Comparison of ENCODE assay signal across 19 mouse cellular contexts in genomic region chr14:12124682-12125081, GRCm38 (mm10).
DNase-seq lines count a peak whose midpoint lies in the region; ATAC-seq and TF ChIP-seq lines count a peak whose summit lies in the region.
"Had no signal": no experiment of that assay in that cellular context is flagged by ENCODE, and none has a peak within 500 bp of the region (broad histone marks: within the 10 kb centered on the region; RNA-seq: fewer than 3 reads in every experiment).

No protein-coding gene starts in this region.

- no peaks in the 10 kb centered on the region for H3K9me3 ChIP-seq in heart, postnatal 0 days (replicated peaks; ENCODE audit: control insufficient read depth, low read length)
- H3K9me3 ChIP-seq in lung, postnatal 0 days (ENCODE audit: low read length) = no peaks in the 10 kb centered on the region
- H3K9me3 ChIP-seq in forebrain, postnatal 0 days (ENCODE audit: low read length) = no peaks in the 10 kb centered on the region
- H3K9me3 ChIP-seq: embryonic facial prominence, embryonic 10.5 days; embryonic facial prominence, embryonic 12.5 days; forebrain, embryonic 13.5 days; forebrain, embryonic 15.5 days had no signal

- no peaks in the 10 kb centered on the region for H3K27me3 ChIP-seq in heart, postnatal 0 days (ENCODE audit: control insufficient read depth, insufficient read depth, low read length)
- no peaks in the 10 kb centered on the region for H3K27me3 ChIP-seq in heart, adult 2 months (ENCODE audit: control insufficient read depth, insufficient read depth, low read length)
- H3K27me3 ChIP-seq in lung, postnatal 0 days (replicated peaks; ENCODE audit: insufficient read depth, low read length) = no peaks in the 10 kb centered on the region
- H3K27me3 ChIP-seq in thymus, adult 2 months (ENCODE audit: control insufficient read depth, insufficient read depth, low read length) = no peaks in the 10 kb centered on the region
- H3K27me3 ChIP-seq in forebrain, postnatal 0 days (ENCODE audit: insufficient read depth, low read length) = no peaks in the 10 kb centered on the region
- H3K27me3 ChIP-seq: embryonic facial prominence, embryonic 12.5 days; forebrain, embryonic 13.5 days; forebrain, embryonic 15.5 days had no signal

- no peak for TF ChIP-seq CTCF in heart, postnatal 0 days (IDR thresholded peaks at IDR 0.05; ENCODE audit: low read depth)
- no peak for TF ChIP-seq CTCF in heart, adult 2 months (IDR thresholded peaks at IDR 0.05)
- no peak for TF ChIP-seq CTCF in lung, postnatal 0 days (IDR thresholded peaks at IDR 0.05)
- TF ChIP-seq CTCF in thymus, adult 2 months (IDR thresholded peaks at IDR 0.05; ENCODE audit: borderline replicate concordance, control insufficient read depth, extremely low read depth, insufficient read depth, low read length, poor library complexity) = no peak
- TF ChIP-seq CTCF in forebrain, postnatal 0 days (IDR thresholded peaks at IDR 0.05; ENCODE audit: low read depth) = no peak

- H3K4me2 ChIP-seq in heart, postnatal 0 days (ENCODE audit: low read depth, low read length) = no peak overlapping the region
- H3K4me2 ChIP-seq in lung, postnatal 0 days (replicated peaks; ENCODE audit: low read depth, low read length) = no peak overlapping the region
- H3K4me2 ChIP-seq in forebrain, postnatal 0 days (ENCODE audit: low read depth) = no peak overlapping the region
- H3K4me2 ChIP-seq: embryonic facial prominence, embryonic 12.5 days; forebrain, embryonic 13.5 days; forebrain, embryonic 15.5 days had no signal

- 0 out of 2 replicates have a peak, but pooled peaks cover 3% of the 10 kb centered on the region for H3K36me3 ChIP-seq in heart, postnatal 0 days (replicated peaks; ENCODE audit: control insufficient read depth, insufficient read depth, low read length)
- no peaks in the 10 kb centered on the region; the same call in 1 of the 2 replicates for H3K36me3 ChIP-seq in heart, adult 2 months (ENCODE audit: control insufficient read depth, insufficient read depth, low read length)
- no peaks in the 10 kb centered on the region for H3K36me3 ChIP-seq in lung, postnatal 0 days (ENCODE audit: insufficient read depth, low read length)
- no peaks in the 10 kb centered on the region for H3K36me3 ChIP-seq in thymus, adult 2 months (ENCODE audit: control insufficient read depth, insufficient read depth, low read length)
- no peaks in the 10 kb centered on the region for H3K36me3 ChIP-seq in forebrain, postnatal 0 days (ENCODE audit: insufficient read depth)
- H3K36me3 ChIP-seq: forebrain, embryonic 15.5 days had no signal

- H3K27ac ChIP-seq in heart, postnatal 0 days (ENCODE audit: low read depth) = peak overlapping the region; percentile 11; the same call in 1 of the 2 replicates
- H3K27ac ChIP-seq in heart, adult 2 months = no peak overlapping the region
- no peak overlapping the region for H3K27ac ChIP-seq in lung, postnatal 0 days (ENCODE audit: low read length)
- no peak overlapping the region for H3K27ac ChIP-seq in thymus, adult 2 months (ENCODE audit: control insufficient read depth, insufficient read depth, low read length)
- H3K27ac ChIP-seq in forebrain, postnatal 0 days (ENCODE audit: low read depth, low read length) = no peak overlapping the region
- H3K27ac ChIP-seq: embryonic facial prominence, embryonic 10.5 days; embryonic facial prominence, embryonic 12.5 days; forebrain, embryonic 13.5 days; forebrain, embryonic 15.5 days had no signal

- 75% methylated on average over 3 of the region's 3 CpGs for WGBS in heart, postnatal 0 days
- WGBS in heart, adult 2 months = 69% methylated on average over 3 of the region's 3 CpGs
- WGBS in lung, postnatal 0 days = 80% methylated on average over 3 of the region's 3 CpGs
- WGBS in thymus, adult 2 months = 89% methylated on average over 3 of the region's 3 CpGs
- 93% methylated on average over 3 of the region's 3 CpGs for WGBS in forebrain, postnatal 0 days

- DNase-seq in heart, postnatal 0 days (ENCODE audit: low spot score) = no peak
- DNase-seq in heart, adult 2 months = no peak
- no peak for DNase-seq in lung, postnatal 0 days (ENCODE audit: low spot score)
- DNase-seq in lung, adult 18-20 months = no peak
- DNase-seq in 416B (ENCODE audit: low read depth) = peak; percentile 17
- no peak for DNase-seq in thymus, adult 2 months
- no peak for DNase-seq in forebrain, postnatal 0 days
- DNase-seq: adrenal gland, adult 2 months; adrenal gland, postnatal 10 days; adrenal gland, postnatal 25 days; cerebellum, adult 11-12 months; cerebellum, adult 2 months; cerebellum, adult 9-10 months; cerebellum, postnatal 10 days; cerebellum, postnatal 25 days had no signal

- ATAC-seq in heart, postnatal 0 days (ENCODE audit: insufficient read depth, low read depth) = peak; percentile 39; the same call in 1 of the 2 replicates
- peak; percentile 70 for ATAC-seq in lung, postnatal 0 days
- ATAC-seq in forebrain, postnatal 0 days = no peak
- ATAC-seq: forebrain, embryonic 13.5 days; forebrain, embryonic 15.5 days had no signal

- no peak overlapping the region for H3K9ac ChIP-seq in heart, postnatal 0 days (replicated peaks; ENCODE audit: low read depth, low read length)
- H3K9ac ChIP-seq in heart, adult 2 months (ENCODE audit: low read depth, low read length) = no peak overlapping the region
- no peak overlapping the region for H3K9ac ChIP-seq in lung, postnatal 0 days (replicated peaks; ENCODE audit: low read depth)
- no peak overlapping the region for H3K9ac ChIP-seq in forebrain, postnatal 0 days
- H3K9ac ChIP-seq: embryonic facial prominence, embryonic 12.5 days; forebrain, embryonic 13.5 days; forebrain, embryonic 15.5 days had no signal

- H3K79me2 ChIP-seq in heart, adult 2 months (replicated peaks; ENCODE audit: control insufficient read depth, insufficient read depth, low read length) = no peaks in the 10 kb centered on the region

- no peak for TF ChIP-seq EP300 in heart, postnatal 0 days (IDR thresholded peaks at IDR 0.05; ENCODE audit: low read depth)
- TF ChIP-seq EP300 in heart, adult 2 months (IDR thresholded peaks at IDR 0.05; ENCODE audit: insufficient read depth, low read depth, low read length) = no peak
- peak; percentile 43; the same call in 1 of the 2 replicates for TF ChIP-seq EP300 in lung, postnatal 0 days (IDR thresholded peaks at IDR 0.05)

- H3K4me1 ChIP-seq in heart, postnatal 0 days (ENCODE audit: control insufficient read depth, insufficient read depth) = no peaks in the 10 kb centered on the region
- H3K4me1 ChIP-seq in heart, adult 2 months (ENCODE audit: control insufficient read depth, insufficient read depth, low read length) = no peaks in the 10 kb centered on the region; the same call in 1 of the 2 replicates
- no peaks in the 10 kb centered on the region; the same call in 1 of the 2 replicates for H3K4me1 ChIP-seq in lung, postnatal 0 days (ENCODE audit: insufficient read depth, low read depth, low read length)
- no peaks in the 10 kb centered on the region for H3K4me1 ChIP-seq in thymus, adult 2 months (replicated peaks; ENCODE audit: control insufficient read depth, insufficient read depth, low read length)
- no peaks in the 10 kb centered on the region for H3K4me1 ChIP-seq in forebrain, postnatal 0 days (ENCODE audit: insufficient read depth)
- H3K4me1 ChIP-seq: embryonic facial prominence, embryonic 10.5 days; embryonic facial prominence, embryonic 12.5 days; forebrain, embryonic 15.5 days had no signal

- intact Hi-C loops in heart, adult 2 months (cut with DNase I) = no loop called here

- no peak overlapping the region for H3K4me3 ChIP-seq in heart, postnatal 0 days (ENCODE audit: low read depth, low read length)
- no peak overlapping the region for H3K4me3 ChIP-seq in heart, adult 2 months
- no peak overlapping the region for H3K4me3 ChIP-seq in lung, postnatal 0 days (ENCODE audit: low read depth, low read length)
- no peak overlapping the region for H3K4me3 ChIP-seq in thymus, adult 2 months (ENCODE audit: control insufficient read depth, insufficient read depth, low read length)
- no peak overlapping the region for H3K4me3 ChIP-seq in forebrain, postnatal 0 days (ENCODE audit: low read depth, low read length)
- H3K4me3 ChIP-seq: embryonic facial prominence, embryonic 10.5 days; embryonic facial prominence, embryonic 12.5 days; forebrain, embryonic 13.5 days; forebrain, embryonic 15.5 days had no signal

- no peak for TF ChIP-seq POLR2A in heart, adult 2 months (IDR thresholded peaks at IDR 0.05; ENCODE audit: insufficient read depth, low read depth, low read length)
- no peak for TF ChIP-seq POLR2A in thymus, adult 2 months (IDR thresholded peaks at IDR 0.05; ENCODE audit: control insufficient read depth, extremely low read depth, insufficient read depth, low read length, poor library complexity)
